Mouse (Mus musculus) kidney, postnatal 10 days (tissue): ENCODE data around the gene Phf10.
"Not testable (repeated sequence)": the region's sequence is repeated elsewhere in the genome, so short reads cannot be mapped to it uniquely, and the experiment has no call there.

Source experiments
- DNase-seq: peaks from one replicate; pipeline ENCODE4 v3.0.0; 2021; ENCODE audit warnings: mixed read lengths

Phf10 gene

GRCm38 (mm10) chr17:14960951-14961556 is at the start of gene Phf10:
TSS of gene Phf10 (minus strand) at chr17:14961273.
- DNase-seq, result peak; percentile 56

- not testable (repeated sequence) for DNase-seq
Measured at GRCm38 (mm10) chr17:15009706-15010413, 48.8 kb upstream of the Phf10 start, which contains the start of gene Gm3435. TSS of gene Gm3435 (plus strand) at chr17:15010176.

GRCm38 (mm10) chr17:15009088-15009487 is 48.0 kb upstream of the Phf10 start:
- not testable (repeated sequence) for DNase-seq

GRCm38 (mm10) chr17:15000047-15000446 is 39.0 kb upstream of the Phf10 start:
- DNase-seq, result not testable (repeated sequence)

GRCm38 (mm10) chr17:14994140-14994539 is 33.1 kb upstream of the Phf10 start:
- not testable (repeated sequence) for DNase-seq

GRCm38 (mm10) chr17:14993139-14993832 is 32.2 kb upstream of the Phf10 start:
- DNase-seq, result not testable (repeated sequence)

- DNase-seq, result not testable (repeated sequence)
Measured at GRCm38 (mm10) chr17:14992522-14993138, 31.6 kb upstream of the Phf10 start.

- DNase-seq, result peak; percentile 2
Measured at GRCm38 (mm10) chr17:14990116-14990702, 29.1 kb upstream of the Phf10 start.

GRCm38 (mm10) chr17:14978362-14979038 is 17.4 kb upstream of the Phf10 start, which contains the start of the genes 9030025P20Rik and Gm3417:
TSS of gene 9030025P20Rik (plus strand) at chr17:14978468.
TSS of gene Gm3417 (minus strand) at chr17:14978790.
- not testable (repeated sequence) for DNase-seq

- not testable (repeated sequence) for DNase-seq
Measured at GRCm38 (mm10) chr17:14977718-14978361, 16.8 kb upstream of the Phf10 start.

- DNase-seq, result not testable (repeated sequence)
Measured at GRCm38 (mm10) chr17:14968373-14968913, 7.4 kb upstream of the Phf10 start.

GRCm38 (mm10) chr17:14961557-14962154 is 583 bp upstream of the Phf10 start:
- DNase-seq, result not testable (repeated sequence)

- DNase-seq, result peak; percentile 38
Measured at GRCm38 (mm10) chr17:14960520-14960919, 553 bp downstream of the Phf10 start.

- DNase-seq, result peak; percentile 16
Measured at GRCm38 (mm10) chr17:14959979-14960378, 1.1 kb downstream of the Phf10 start.

- DNase-seq, result no peak
Measured at GRCm38 (mm10) chr17:14958686-14959327, 2.3 kb downstream of the Phf10 start.

GRCm38 (mm10) chr17:14953452-14953851 is 7.6 kb downstream of the Phf10 start:
- no peak for DNase-seq

GRCm38 (mm10) chr17:14949161-14949827 is 11.8 kb downstream of the Phf10 start:
- DNase-seq, result no peak

- no peak for DNase-seq
Measured at GRCm38 (mm10) chr17:14944551-14944950, 16.5 kb downstream of the Phf10 start.

GRCm38 (mm10) chr17:14943729-14944059 is 17.4 kb downstream of the Phf10 start:
- DNase-seq, result no peak
